Mouse (Mus musculus) MEL (cell line): ENCODE measurements around the gene Scap. TPM values are rescaled to one million over a fixed set of nuclear protein-coding genes. Genes with fewer than 3 reads are reported as not detected.

Experiments used
- DNase-seq: peaks from one replicate; pipeline ENCODE4 v3.0.0; 2011; ENCODE audit warnings: low read depth, low spot score
- H3K27ac ChIP-seq: 2 replicates; pipeline ENCODE4 v1.5.1; 2012; ENCODE audit warnings: low read depth, mild to moderate bottlenecking, control low read depth, low read length, moderate library complexity; ENCODE audit not compliant: control insufficient read depth
- H3K27me3 ChIP-seq, 2 experiments: fragments of 150-350 bp in 1 of 2; sonication (generic) in 1 of 2; 2 replicates each; pipeline ENCODE4 v1.6.1; 2012; ENCODE audit warnings: low read length in 2 of 2, mild to moderate bottlenecking in 2 of 2, improper control_type of control experiment in 1 of 2, moderate library complexity in 1 of 2; ENCODE audit not compliant: insufficient read depth in 2 of 2, control insufficient read depth in 1 of 2
- H3K36me3 ChIP-seq, 2 experiments: 2 replicates each; pipeline ENCODE4 v1.6.1; 2012 to 2014; ENCODE audit warnings: low read length in 2 of 2, improper control_type of control experiment in 1 of 2, inconsistent platforms in 1 of 2, mild to moderate bottlenecking in 1 of 2; ENCODE audit not compliant: insufficient read depth in 2 of 2, control insufficient read depth in 1 of 2
- H3K4me1 ChIP-seq, 2 experiments: fragments of 150-350 bp in 1 of 2; sonication (generic) in 1 of 2; 2 replicates each; pipeline ENCODE4 v1.6.1; 2012; ENCODE audit warnings: low read length in 2 of 2, improper control_type of control experiment in 1 of 2, mild to moderate bottlenecking in 1 of 2; ENCODE audit not compliant: insufficient read depth in 2 of 2, control insufficient read depth in 1 of 2
- H3K4me3 ChIP-seq, 2 experiments: fragments of 150-350 bp in 1 of 2; sonication (generic) in 1 of 2; 2 replicates each; pipeline ENCODE4 v1.5.1; 2012; ENCODE audit warnings: low read depth in 2 of 2, low read length in 2 of 2, mild to moderate bottlenecking in 2 of 2, moderate library complexity in 2 of 2, control low read depth in 1 of 2, improper control_type of control experiment in 1 of 2; ENCODE audit not compliant: control insufficient read depth in 1 of 2, insufficient read depth in 1 of 2
- H3K79me2 ChIP-seq: 2 replicates; pipeline ENCODE4 v1.6.1; 2012; ENCODE audit warnings: mild to moderate bottlenecking, low read length, moderate library complexity; ENCODE audit not compliant: control insufficient read depth, poor library complexity, insufficient read depth
- H3K9ac ChIP-seq: 2 replicates; pipeline ENCODE4 v1.6.1; 2012; ENCODE audit warnings: low read depth, mild to moderate bottlenecking, control low read depth, low read length, moderate library complexity; ENCODE audit not compliant: control insufficient read depth, poor library complexity, severe bottlenecking
- H3K9me3 ChIP-seq: fragments of 150-350 bp; sonication (generic); replicated peaks from 2 replicates; pipeline ENCODE4 v1.6.1; 2012; ENCODE audit warnings: mild to moderate bottlenecking, low read length, improper control_type of control experiment, moderate library complexity; ENCODE audit not compliant: insufficient read depth
- CHD2 ChIP-seq: IDR thresholded peaks from 2 replicates; pipeline ENCODE4 v1.6.1; 2011; ENCODE audit warnings: low read length, improper control_type of control experiment
- ELF1 ChIP-seq: IDR thresholded peaks from 2 replicates; pipeline ENCODE4 v1.6.1; 2014; ENCODE audit warnings: low read depth, mild to moderate bottlenecking, inconsistent platforms, low read length, improper control_type of control experiment, moderate library complexity
- EP300 ChIP-seq, 2 experiments: IDR thresholded peaks; 2 replicates each; pipeline ENCODE4 v1.6.1; 2011; ENCODE audit warnings: improper control_type of control experiment in 2 of 2, low read length in 2 of 2, low read depth in 1 of 2, mild to moderate bottlenecking in 1 of 2
- GATA1 ChIP-seq: IDR thresholded peaks from 2 replicates; pipeline ENCODE4 v1.6.1; 2011; ENCODE audit warnings: low read depth, low read length, improper control_type of control experiment
- JUND ChIP-seq: IDR thresholded peaks from 2 replicates; pipeline ENCODE4 v1.6.1; 2011; ENCODE audit warnings: low read depth, mild to moderate bottlenecking, improper control_type of control experiment, low read length
- KAT2A ChIP-seq: conservative IDR thresholded peaks from 2 replicates; pipeline ENCODE4 v1.6.1; 2012; ENCODE audit warnings: low read depth, low read length, improper control_type of control experiment, inconsistent platforms
- MAX ChIP-seq: IDR thresholded peaks from 2 replicates; pipeline ENCODE4 v1.6.1; 2011; ENCODE audit warnings: low read length, improper control_type of control experiment
- MAZ ChIP-seq: IDR thresholded peaks from 2 replicates; pipeline ENCODE4 v1.6.1; 2012; ENCODE audit warnings: low read depth, mild to moderate bottlenecking, inconsistent platforms, low read length, improper control_type of control experiment
- MEF2A ChIP-seq: IDR thresholded peaks from 2 replicates; pipeline ENCODE4 v1.6.1; 2014; ENCODE audit warnings: low read depth, mild to moderate bottlenecking, inconsistent platforms, low read length, improper control_type of control experiment; ENCODE audit not compliant: poor library complexity, insufficient replicate concordance, severe bottlenecking; ENCODE audit errors: extremely low read depth
- POLR2AphosphoS5 ChIP-seq: IDR thresholded peaks from 2 replicates; pipeline ENCODE4 v1.6.1; 2012; ENCODE audit warnings: low read depth, borderline replicate concordance, mild to moderate bottlenecking, inconsistent platforms, low read length, moderate library complexity, mixed read lengths
- SMC3 ChIP-seq: IDR thresholded peaks from 2 replicates; pipeline ENCODE4 v1.6.1; 2011; ENCODE audit warnings: low read depth, low read length, improper control_type of control experiment
- TBP ChIP-seq: IDR thresholded peaks from 2 replicates; pipeline ENCODE4 v1.8.0; 2011; ENCODE audit warnings: low read depth, low read length, improper control_type of control experiment
- UBTF ChIP-seq: IDR thresholded peaks from 2 replicates; pipeline ENCODE4 v1.6.1; 2012; ENCODE audit warnings: low read depth, mild to moderate bottlenecking, inconsistent platforms, low read length, improper control_type of control experiment, moderate library complexity, borderline replicate concordance; ENCODE audit not compliant: insufficient read depth
- ZC3H11A ChIP-seq: IDR thresholded peaks from 2 replicates; pipeline ENCODE4 v1.6.1; 2012; ENCODE audit warnings: low read depth, mild to moderate bottlenecking, inconsistent platforms, low read length, improper control_type of control experiment
- ZMIZ1 ChIP-seq: IDR thresholded peaks from 2 replicates; pipeline ENCODE4 v1.6.1; 2012; ENCODE audit warnings: low read depth, mild to moderate bottlenecking, inconsistent platforms, low read length, improper control_type of control experiment, moderate library complexity
- ZNF384 ChIP-seq: IDR thresholded peaks from 2 replicates; pipeline ENCODE4 v1.6.1; 2012; ENCODE audit warnings: low read depth, mild to moderate bottlenecking, inconsistent platforms, low read length, improper control_type of control experiment
- polyA plus RNA-seq, 2 experiments: library from polyadenylated mRNA; stranded (reverse) in 1 of 2; unstranded in 1 of 2; fragments of >175 nt in 1 of 2; fragments of >200 nt in 1 of 2; gene quantifications; 2 replicates each; pipeline versions ENCODE4 v1.2.1 to v1.2.4; 2012; ENCODE audit warnings: low replicate concordance in 2 of 2, low read depth in 1 of 2; ENCODE audit not compliant: insufficient read length in 2 of 2, insufficient read depth in 1 of 2, missing spikeins in 1 of 2
- total RNA-seq: library from RNA; depleted of rRNA; stranded (reverse); fragments of 300-350 nt; gene quantifications from 2 replicates; pipeline ENCODE4 v1.2.3, GENCODE M21; 2012

Gene Scap
- total and polyA plus RNA-seq, 3 experiments = 59.4 to 88.8 TPM; not detected in 1

DNA sequence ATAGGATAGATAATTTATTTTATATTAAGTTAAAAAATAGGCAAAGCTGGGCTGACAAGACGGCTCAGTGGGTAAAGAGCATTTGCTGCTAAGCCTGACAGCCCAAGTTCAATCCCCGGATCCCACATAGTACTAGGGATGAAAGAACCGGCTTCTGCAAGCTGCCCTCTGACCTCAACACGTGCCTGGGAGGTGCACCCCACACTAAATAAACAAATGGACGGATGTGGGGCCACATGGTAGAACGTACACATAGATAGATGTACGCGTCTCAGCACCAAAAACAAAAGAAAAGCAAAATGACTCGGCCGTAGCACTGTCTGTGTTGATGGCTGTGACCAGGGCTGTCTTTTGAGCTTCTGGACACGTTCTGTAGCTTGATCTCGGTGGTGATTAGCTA lies 28.2 kb downstream of the Scap start:
- no peak overlapping the region for H3K27ac ChIP-seq
- no peak overlapping the region for H3K9ac ChIP-seq
- DNase-seq = no peak
- H3K27me3 ChIP-seq = no peaks in the 10 kb centered on the region
- H3K36me3 ChIP-seq = peaks cover 0 to 14% of the 10 kb centered on the region in 2 experiments; a peak in 2 of 4 replicates
- no peaks in the 10 kb centered on the region for H3K9me3 ChIP-seq
- TF ChIP-seq SMC3 (no peak), CHD2 (no peak), ZNF384 (no peak), TBP (no peak), JUND (no peak)
- H3K79me2 ChIP-seq = no peaks in the 10 kb centered on the region
- no peaks in the 10 kb centered on the region for H3K4me1 ChIP-seq
- no peak overlapping the region for H3K4me3 ChIP-seq

DNA sequence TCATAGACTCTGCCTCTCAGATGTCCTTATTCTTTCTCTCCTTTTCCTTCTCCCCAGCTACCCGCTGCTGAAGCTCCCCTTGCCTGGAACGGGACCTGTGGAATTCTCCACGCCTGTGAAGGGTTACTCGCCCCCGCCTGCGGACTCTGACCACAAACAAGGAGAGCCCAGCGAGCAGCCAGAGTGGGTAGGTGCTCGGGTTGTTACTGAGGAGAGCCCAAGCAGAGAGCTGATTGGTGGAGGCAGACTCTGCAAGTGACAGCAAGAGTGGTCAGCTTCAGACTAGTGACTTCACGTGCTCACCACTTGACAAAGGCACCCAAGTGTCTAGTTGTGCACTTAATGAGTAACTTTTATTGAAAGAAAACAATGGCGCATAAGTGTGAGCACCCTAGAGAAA lies 29.2 kb downstream of the Scap start:
- Histone ChIP-seq H3K4me3 (no peak overlapping the region), H3K79me2 (no peaks in the 10 kb centered on the region), H3K36me3 (peaks cover 0 to 13% of the 10 kb centered on the region in 2 experiments; a peak in 2 of 4 replicates), H3K9me3 (no peaks in the 10 kb centered on the region), H3K27me3 (no peaks in the 10 kb centered on the region), H3K9ac (no peak overlapping the region), H3K27ac (no peak overlapping the region), H3K4me1 (no peaks in the 10 kb centered on the region)
- TF ChIP-seq MAX = no peak
- TF ChIP-seq ZC3H11A = no peak
- TF ChIP-seq MEF2A = no peak
- no peak for TF ChIP-seq KAT2A
- TF ChIP-seq EP300 (IDR thresholded peaks at IDR 0.05; ENCODE audit: low read depth in 1 of 2, low read length in 2 of 2) = no peak
- no peak for DNase-seq

DNA sequence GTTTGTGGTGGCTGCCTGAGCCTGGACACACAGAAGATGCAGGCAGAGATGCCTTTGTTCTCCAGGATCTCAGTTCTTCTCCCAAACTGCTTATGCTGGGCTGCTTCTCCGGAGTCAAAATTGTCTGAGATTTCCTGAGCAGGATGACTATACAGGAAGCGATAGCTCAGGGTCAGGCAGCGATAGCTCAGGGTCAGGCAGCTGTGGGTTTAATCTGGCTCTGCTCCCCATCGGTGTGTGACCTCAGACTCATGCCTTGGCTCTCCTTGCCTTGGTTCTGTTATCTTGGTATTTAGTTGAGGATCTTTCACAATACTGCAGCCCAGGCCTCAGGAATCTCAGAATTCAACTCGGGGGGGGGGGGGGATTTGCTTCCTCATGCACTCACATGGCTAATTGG lies 33.7 kb downstream of the Scap start:
- no peaks in the 10 kb centered on the region for H3K79me2 ChIP-seq
- TF ChIP-seq ZNF384 (no peak), ELF1 (no peak), MAZ (no peak), GATA1 (no peak), EP300 (IDR thresholded peaks at IDR 0.05; ENCODE audit: low read depth in 1 of 2, low read length in 2 of 2) (no peak), MAX (no peak), POLR2AphosphoS5 (no peak), UBTF (no peak), ZMIZ1 (no peak)
- TF ChIP-seq, all 39 proteins: peak for 0
- no peak for DNase-seq
- Histone ChIP-seq H3K27ac (no peak overlapping the region), H3K36me3 (peaks cover 0 to 10% of the 10 kb centered on the region in 2 experiments; a peak in 1 of 4 replicates), H3K9ac (no peak overlapping the region), H3K4me1 (no peaks in the 10 kb centered on the region), H3K4me3 (no peak overlapping the region), H3K27me3 (no peaks in the 10 kb centered on the region), H3K9me3 (no peaks in the 10 kb centered on the region)
